Mouse (Mus musculus) embryonic facial prominence, embryonic 10.5 days (tissue): ENCODE measurements around the gene Haus2. TPM values are rescaled to one million over a fixed set of nuclear protein-coding genes. Genes with fewer than 3 reads are reported as not detected.

Experiments
- DNase-seq: peaks from one replicate; pipeline ENCODE4 v3.0.0-alpha.2; 2017; ENCODE audit warnings: low spot score
- H3K27ac ChIP-seq: fragments of 300-500 bp; sonication (generic); replicated peaks from 2 replicates; pipeline ENCODE4 v1.5.1; 2016; ENCODE audit warnings: mild to moderate bottlenecking
- H3K27me3 ChIP-seq: fragments of 300-500 bp; sonication (generic); replicated peaks from 2 replicates; pipeline ENCODE4 v1.6.1; 2016; ENCODE audit warnings: low read depth, mild to moderate bottlenecking; ENCODE audit not compliant: poor library complexity, severe bottlenecking
- H3K36me3 ChIP-seq: fragments of 300-500 bp; sonication (generic); replicated peaks from 2 replicates; pipeline ENCODE4 v1.6.1; 2016; ENCODE audit warnings: mild to moderate bottlenecking, moderate library complexity
- H3K4me1 ChIP-seq: fragments of 300-500 bp; sonication (generic); 2 replicates; pipeline ENCODE4 v1.6.1; 2016
- H3K4me3 ChIP-seq: fragments of 300-500 bp; sonication (generic); 2 replicates; pipeline ENCODE4 v1.5.1; 2016; ENCODE audit warnings: mild to moderate bottlenecking, moderate library complexity
- H3K9me3 ChIP-seq: fragments of 300-500 bp; sonication (generic); 2 replicates; pipeline ENCODE4 v1.6.1; 2016; ENCODE audit warnings: mild to moderate bottlenecking
- WGBS: fragments of 180-500 bp; shearing (Covaris S2); methylation state at CpG from one replicate; pipeline ENCODE4 v1.1.7; 2016; 5-methylcytosine and 5-hydroxymethylcytosine counted together
- polyA plus RNA-seq: library from polyadenylated mRNA; unstranded; fragments of >200 nt; fragmentation: Nextera tagmentation; extraction: Ambion mirVana; gene quantifications from 2 replicates; pipeline ENCODE4 v1.2.1, GENCODE M21; 2016

Haus2 gene
- polyA plus RNA-seq, 1 experiment from 2014 or later: 35.3 TPM

- DNase-seq: peak; percentile 99
- 2% methylated on average over 36 of the region's 36 CpGs for WGBS
- Histone ChIP-seq H3K27ac (peak within 1 kb of the TSS; percentile 80), H3K27me3 (no peaks in the 10 kb centered on the region), H3K9me3 (no peaks in the 10 kb centered on the region), H3K4me1 (peaks cover 9% of the 10 kb centered on the region; the same call in 1 of the 2 replicates), H3K36me3 (peaks cover 4% of the 10 kb centered on the region; the same call in 1 of the 2 replicates), H3K4me3 (peak within 1 kb of the TSS; percentile 67)
Observed at GRCm38 (mm10) chr2:120628886-120629735, 19.9 kb downstream of the Haus2 start, which contains the start of gene Stard9. Stard9 (plus strand) TSS chr2:120629121.

- no peaks in the 10 kb centered on the region for H3K9me3 ChIP-seq
- H3K27ac ChIP-seq: no peak overlapping the region
- H3K4me3 ChIP-seq: no peak overlapping the region
- no peak for DNase-seq
- 83% methylated on average over 2 of the region's 2 CpGs for WGBS
- H3K36me3 ChIP-seq: peaks cover 11% of the 10 kb centered on the region
- peaks cover 9% of the 10 kb centered on the region; the same call in 1 of the 2 replicates for H3K4me1 ChIP-seq
- H3K27me3 ChIP-seq: no peaks in the 10 kb centered on the region
Observed at GRCm38 (mm10) chr2:120630246-120630645, 21.1 kb downstream of the Haus2 start.

GRCm38 (mm10) chr2:120630655-120631054 lies 21.5 kb downstream of the Haus2 start:
- no peaks in the 10 kb centered on the region for H3K9me3 ChIP-seq
- no peaks in the 10 kb centered on the region for H3K27me3 ChIP-seq
- H3K36me3 ChIP-seq: peaks cover 15% of the 10 kb centered on the region
- no peak overlapping the region for H3K27ac ChIP-seq
- DNase-seq: no peak
- 80% methylated on average over 2 of the region's 2 CpGs for WGBS
- peaks cover 9% of the 10 kb centered on the region; the same call in 1 of the 2 replicates for H3K4me1 ChIP-seq
- no peak overlapping the region for H3K4me3 ChIP-seq

- DNase-seq: no peak
- Histone ChIP-seq H3K4me3 (no peak overlapping the region), H3K9me3 (no peaks in the 10 kb centered on the region), H3K4me1 (peaks cover 9% of the 10 kb centered on the region; the same call in 1 of the 2 replicates), H3K36me3 (peaks cover 15% of the 10 kb centered on the region), H3K27ac (no peak overlapping the region), H3K27me3 (no peaks in the 10 kb centered on the region)
- WGBS: 92% methylated on average over 2 of the region's 2 CpGs
Observed at GRCm38 (mm10) chr2:120631521-120631920, 22.3 kb downstream of the Haus2 start.

GRCm38 (mm10) chr2:120631957-120632356 lies 22.8 kb downstream of the Haus2 start:
- no peaks in the 10 kb centered on the region for H3K27me3 ChIP-seq
- DNase-seq: no peak
- no peak overlapping the region for H3K27ac ChIP-seq
- H3K4me1 ChIP-seq: peaks cover 9% of the 10 kb centered on the region; the same call in 1 of the 2 replicates
- peaks cover 15% of the 10 kb centered on the region for H3K36me3 ChIP-seq
- WGBS: 89% methylated on average over 4 of the region's 4 CpGs
- no peak overlapping the region for H3K4me3 ChIP-seq
- no peaks in the 10 kb centered on the region for H3K9me3 ChIP-seq

GRCm38 (mm10) chr2:120640835-120641234 lies 31.7 kb downstream of the Haus2 start:
- WGBS: 94% methylated on average over 8 of the region's 8 CpGs
- H3K4me3 ChIP-seq: no peak overlapping the region
- H3K27me3 ChIP-seq: no peaks in the 10 kb centered on the region
- DNase-seq: no peak
- no peak overlapping the region for H3K27ac ChIP-seq
- no peaks in the 10 kb centered on the region for H3K9me3 ChIP-seq
- H3K36me3 ChIP-seq: no peaks in the 10 kb centered on the region; the same call in 1 of the 2 replicates
- no peaks in the 10 kb centered on the region for H3K4me1 ChIP-seq

GRCm38 (mm10) chr2:120643836-120644235 lies 34.7 kb downstream of the Haus2 start:
- H3K36me3 ChIP-seq: no peaks in the 10 kb centered on the region; the same call in 1 of the 2 replicates
- DNase-seq: no peak
- no peak overlapping the region for H3K27ac ChIP-seq
- no peaks in the 10 kb centered on the region for H3K9me3 ChIP-seq
- no peaks in the 10 kb centered on the region for H3K27me3 ChIP-seq
- H3K4me1 ChIP-seq: no peaks in the 10 kb centered on the region
- WGBS: 80% methylated on average over 7 of the region's 7 CpGs
- H3K4me3 ChIP-seq: no peak overlapping the region

GRCm38 (mm10) chr2:120646777-120647176 lies 37.6 kb downstream of the Haus2 start:
- WGBS: 61% methylated on average over 4 of the region's 4 CpGs
- H3K4me1 ChIP-seq: no peaks in the 10 kb centered on the region
- no peak overlapping the region for H3K27ac ChIP-seq
- H3K9me3 ChIP-seq: no peaks in the 10 kb centered on the region
- H3K27me3 ChIP-seq: no peaks in the 10 kb centered on the region
- DNase-seq: no peak
- no peaks in the 10 kb centered on the region for H3K36me3 ChIP-seq
- no peak overlapping the region for H3K4me3 ChIP-seq

GRCm38 (mm10) chr2:120652256-120652924 lies 43.2 kb downstream of the Haus2 start:
- H3K4me3 ChIP-seq: no peak overlapping the region
- H3K4me1 ChIP-seq: no peaks in the 10 kb centered on the region
- H3K36me3 ChIP-seq: no peaks in the 10 kb centered on the region
- no peak overlapping the region for H3K27ac ChIP-seq
- no peaks in the 10 kb centered on the region for H3K27me3 ChIP-seq
- H3K9me3 ChIP-seq: no peaks in the 10 kb centered on the region
- no peak for DNase-seq
- 83% methylated on average over 7 of the region's 7 CpGs for WGBS

- Histone ChIP-seq H3K36me3 (no peaks in the 10 kb centered on the region), H3K27me3 (no peaks in the 10 kb centered on the region), H3K9me3 (no peaks in the 10 kb centered on the region), H3K4me1 (no peaks in the 10 kb centered on the region), H3K27ac (no peak overlapping the region), H3K4me3 (no peak overlapping the region)
- DNase-seq: no peak
- 82% methylated on average over 7 of the region's 7 CpGs for WGBS
Observed at GRCm38 (mm10) chr2:120652925-120653284, 43.7 kb downstream of the Haus2 start.

GRCm38 (mm10) chr2:120654693-120655092 lies 45.5 kb downstream of the Haus2 start:
- Histone ChIP-seq H3K4me3 (no peak overlapping the region), H3K36me3 (no peaks in the 10 kb centered on the region), H3K27me3 (no peaks in the 10 kb centered on the region), H3K4me1 (no peaks in the 10 kb centered on the region), H3K27ac (no peak overlapping the region), H3K9me3 (no peaks in the 10 kb centered on the region)
- 74% methylated on average over 2 of the region's 2 CpGs for WGBS
- no peak for DNase-seq

GRCm38 (mm10) chr2:120655905-120656304 lies 46.7 kb downstream of the Haus2 start:
- no peak for DNase-seq

GRCm38 (mm10) chr2:120656711-120657110 lies 47.5 kb downstream of the Haus2 start:
- no peaks in the 10 kb centered on the region for H3K4me1 ChIP-seq
- H3K36me3 ChIP-seq: no peaks in the 10 kb centered on the region
- H3K4me3 ChIP-seq: no peak overlapping the region
- no peak for DNase-seq
- H3K27me3 ChIP-seq: no peaks in the 10 kb centered on the region
- H3K27ac ChIP-seq: no peak overlapping the region
- WGBS: 100% methylated on average over 2 of the region's 2 CpGs
- H3K9me3 ChIP-seq: no peaks in the 10 kb centered on the region

More at GRCm38 (mm10) chr2:120655905-120656304, 46.7 kb downstream of the Haus2 start:
- 88% methylated on average over 5 of the region's 5 CpGs for WGBS
- Histone ChIP-seq H3K4me3 (no peak overlapping the region), H3K27me3 (no peaks in the 10 kb centered on the region), H3K36me3 (no peaks in the 10 kb centered on the region), H3K9me3 (no peaks in the 10 kb centered on the region), H3K4me1 (no peaks in the 10 kb centered on the region), H3K27ac (no peak overlapping the region)
